Mouse (Mus musculus): ENCODE data around the gene Rcbtb2.

The Rcbtb2 gene

GRCm38 (mm10) chr14:73145531-73145930, 22.7 kb downstream of the Rcbtb2 start:
- CTCF ChIA-PET = no interaction called here

GRCm38 (mm10) chr14:73146721-73147120, 23.9 kb downstream of the Rcbtb2 start:
- CTCF ChIA-PET = interaction anchor here (0.6 to 1.3 kb wide), 2 partner anchors 16 to 20 kb away, joined by 3 read pairs; no protein-coding TSS in a partner anchor

- CTCF ChIA-PET = interaction anchor here (0.6 to 1.3 kb wide), 3 partner anchors 15 to 41 kb away, joined by 3 to 4 read pairs (median 4); no protein-coding TSS in a partner anchor
These were observed 25.3 kb downstream of the Rcbtb2 start for GRCm38 (mm10) chr14:73148125-73148524.

GRCm38 (mm10) chr14:73161303-73161702, 38.5 kb downstream of the Rcbtb2 start:
- CTCF ChIA-PET = interaction anchor here (0.8 kb wide), 1 partner anchor 37 kb away, joined by 10 read pairs; no protein-coding TSS in a partner anchor

GRCm38 (mm10) chr14:73162192-73162800, 39.5 kb downstream of the Rcbtb2 start:
- CTCF ChIA-PET = interaction anchor here (0.6 to 0.8 kb wide), 2 partner anchors 15 to 56 kb away, joined by 3 read pairs; no protein-coding TSS in a partner anchor

- CTCF ChIA-PET = interaction anchor here (0.6 to 0.8 kb wide), 2 partner anchors 16 to 211 kb away, joined by 3 read pairs; no protein-coding TSS in a partner anchor
These were observed 40.6 kb downstream of the Rcbtb2 start for GRCm38 (mm10) chr14:73163363-73163998.

- CTCF ChIA-PET = no interaction called here
These were observed 42.3 kb downstream of the Rcbtb2 start for GRCm38 (mm10) chr14:73165136-73165535.

- CTCF ChIA-PET = no interaction called here
These were observed 45.8 kb downstream of the Rcbtb2 start for GRCm38 (mm10) chr14:73168605-73169004.

- CTCF ChIA-PET = no interaction called here
These were observed 47.3 kb downstream of the Rcbtb2 start for GRCm38 (mm10) chr14:73169926-73170844.

- CTCF ChIA-PET = no interaction called here
These were observed 49.6 kb downstream of the Rcbtb2 start for GRCm38 (mm10) chr14:73172196-73173011.

GRCm38 (mm10) chr14:73173662-73174061, 50.8 kb downstream of the Rcbtb2 start:
- CTCF ChIA-PET = no interaction called here

- CTCF ChIA-PET = no interaction called here
These were observed 51.5 kb downstream of the Rcbtb2 start for GRCm38 (mm10) chr14:73174091-73174995.

- CTCF ChIA-PET = no interaction called here
These were observed 52.2 kb downstream of the Rcbtb2 start for GRCm38 (mm10) chr14:73175031-73175430.

GRCm38 (mm10) chr14:73175814-73176213, 53.0 kb downstream of the Rcbtb2 start:
- CTCF ChIA-PET = no interaction called here

GRCm38 (mm10) chr14:73176266-73176665, 53.4 kb downstream of the Rcbtb2 start:
- CTCF ChIA-PET = interaction anchor here (0.6 kb wide), 1 partner anchor 32 kb away, joined by 4 read pairs; no protein-coding TSS in a partner anchor

- CTCF ChIA-PET = no interaction called here
These were observed 55.1 kb downstream of the Rcbtb2 start for GRCm38 (mm10) chr14:73177961-73178360.

- CTCF ChIA-PET = no interaction called here
These were observed 56.4 kb downstream of the Rcbtb2 start for GRCm38 (mm10) chr14:73179221-73179681.

- CTCF ChIA-PET = no interaction called here
These were observed 57.8 kb downstream of the Rcbtb2 start for GRCm38 (mm10) chr14:73180671-73181070.

GRCm38 (mm10) chr14:73181144-73181543, 58.3 kb downstream of the Rcbtb2 start:
- CTCF ChIA-PET = no interaction called here

- CTCF ChIA-PET = no interaction called here
These were observed 64.0 kb downstream of the Rcbtb2 start for GRCm38 (mm10) chr14:73186875-73187274.
